In the genomic region with DNA sequence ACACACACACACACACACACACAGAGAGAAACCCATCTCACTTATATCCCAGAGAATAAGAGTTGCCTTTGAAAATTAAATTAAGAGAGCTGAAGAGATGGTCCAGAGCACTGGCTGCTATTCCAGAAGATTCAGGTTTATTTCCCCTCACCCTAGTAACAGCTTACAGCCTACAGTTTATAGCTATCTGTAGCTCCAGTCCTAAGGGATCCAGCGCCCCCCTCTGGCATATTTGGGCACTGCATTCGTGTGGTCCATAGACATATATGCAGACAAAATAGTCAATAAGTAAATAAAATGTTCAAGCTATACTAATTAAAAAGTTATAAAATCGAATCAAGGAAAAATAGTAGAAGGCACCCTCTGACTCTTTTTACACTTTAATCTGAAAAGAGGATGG, we compare ENCODE assay signal across 8 mouse cellular contexts.
DNase-seq lines count a peak whose midpoint lies in the region; ATAC-seq and TF ChIP-seq lines count a peak whose summit lies in the region.

No protein-coding gene starts in this region.

- ATAC-seq in kidney, postnatal 0 days (replicated peaks; ENCODE audit: low FRiP score, low read depth) = no peak
- ATAC-seq in kidney, embryonic 16.5 days (ENCODE audit: low FRiP score, low TSS enrichment) = no peak

- no peak overlapping the region for H3K27ac ChIP-seq in kidney, postnatal 0 days
- no peak overlapping the region for H3K27ac ChIP-seq in kidney, embryonic 16.5 days (ENCODE audit: low read length)

- peak; percentile 65 for DNase-seq in kidney, postnatal 0 days (ENCODE audit: low spot score)
- peak; percentile 72 for DNase-seq in MN1 (ENCODE audit: low spot score)
- peak; percentile 76 for DNase-seq in brain, embryonic 14.5 days (ENCODE audit: low read depth)
- peak; percentile 32 for DNase-seq in forelimb bud, embryonic 11.5 days (ENCODE audit: low read depth, low spot score)
- DNase-seq in lung, postnatal 36 days = peak; percentile 12
- no peak for DNase-seq in natural killer cell, adult 2 months (ENCODE audit: low spot score in 2 of 2)
- DNase-seq in spleen, postnatal 4 days (ENCODE audit: low spot score in 2 of 2) = no peak

- H3K4me1 ChIP-seq in kidney, postnatal 0 days (replicated peaks; ENCODE audit: insufficient read depth, low read length) = no peaks in the 10 kb centered on the region
- H3K4me1 ChIP-seq in kidney, embryonic 16.5 days (ENCODE audit: insufficient read depth, low read length) = no peaks in the 10 kb centered on the region

- H3K4me3 ChIP-seq in kidney, postnatal 0 days (replicated peaks; ENCODE audit: low read depth, low read length) = no peak overlapping the region
- H3K4me3 ChIP-seq in kidney, embryonic 16.5 days (ENCODE audit: low read length) = no peak overlapping the region

- no peaks in the 10 kb centered on the region for H3K27me3 ChIP-seq in kidney, postnatal 0 days (ENCODE audit: insufficient read depth, low read length)
- H3K27me3 ChIP-seq in kidney, embryonic 16.5 days (ENCODE audit: insufficient read depth, low read length) = no peaks in the 10 kb centered on the region

- TF ChIP-seq POLR2A in brain, embryonic 14.5 days (IDR thresholded peaks at IDR 0.05; ENCODE audit: borderline replicate concordance, extremely low read depth, insufficient read depth, insufficient read length, poor library complexity, severe bottlenecking) = no peak

- H3K9ac ChIP-seq in kidney, postnatal 0 days (ENCODE audit: low read depth, low read length) = no peak overlapping the region
- no peak overlapping the region for H3K9ac ChIP-seq in kidney, embryonic 16.5 days (replicated peaks; ENCODE audit: low read length)

- TF ChIP-seq CTCF in kidney, postnatal 0 days (IDR thresholded peaks at IDR 0.05; ENCODE audit: low read depth) = peak; percentile 72
- peak; percentile 67; the same call in 1 of the 2 replicates for TF ChIP-seq CTCF in brain, embryonic 14.5 days (IDR thresholded peaks at IDR 0.05; ENCODE audit: borderline replicate concordance, extremely low read depth, insufficient read depth, insufficient read length)

- H3K4me2 ChIP-seq in kidney, postnatal 0 days (ENCODE audit: low read length) = no peak overlapping the region
- no peak overlapping the region for H3K4me2 ChIP-seq in kidney, embryonic 16.5 days (replicated peaks; ENCODE audit: low read depth, low read length)

- 0 out of 2 replicates have a peak, but pooled peaks cover 3% of the 10 kb centered on the region for H3K9me3 ChIP-seq in kidney, postnatal 0 days (replicated peaks; ENCODE audit: low read length)
- peaks cover 6% of the 10 kb centered on the region; the same call in 1 of the 2 replicates for H3K9me3 ChIP-seq in kidney, embryonic 16.5 days (ENCODE audit: low read length)

- no peaks in the 10 kb centered on the region for H3K36me3 ChIP-seq in kidney, postnatal 0 days (ENCODE audit: insufficient read depth, low read length)
- H3K36me3 ChIP-seq in kidney, embryonic 16.5 days (ENCODE audit: insufficient read depth, low read length) = no peaks in the 10 kb centered on the region

- WGBS in kidney, postnatal 0 days = 28% methylated on average over 3 of the region's 3 CpGs
- 31% methylated on average over 3 of the region's 3 CpGs for WGBS in kidney, embryonic 16.5 days

Comparison
In these comparisons a context has a peak if more than half of its experiments do, and no peak if none do; other contexts are left out.
1. DNase-seq: peak in kidney, postnatal 0 days (single experiment), MN1 (single experiment), brain, embryonic 14.5 days (single experiment), forelimb bud, embryonic 11.5 days (single experiment) and lung, postnatal 36 days (single experiment); none in natural killer cell, adult 2 months (0 of 2) and spleen, postnatal 4 days (0 of 2).